Mouse (Mus musculus) small intestine, adult 2 months (tissue): ENCODE measurements around the gene Gpsm2.

Source experiments
- CTCF ChIP-seq: fragments of 200-500 bp; IDR thresholded peaks from 2 replicates; pipeline ENCODE4 v1.5.1; 2012; ENCODE audit warnings: low read depth, mild to moderate bottlenecking, control low read depth, inconsistent platforms, low read length, moderate library complexity, mixed read lengths; ENCODE audit not compliant: insufficient replicate concordance, insufficient read length; ENCODE audit errors: extremely low read depth
- POLR2A ChIP-seq: fragments of 200-500 bp; IDR thresholded peaks from 2 replicates; pipeline ENCODE4 v1.6.1; 2012; ENCODE audit warnings: low read depth, mild to moderate bottlenecking, control low read depth, inconsistent platforms, low read length, moderate library complexity

- no peak for TF ChIP-seq CTCF
- TF ChIP-seq POLR2A = peak; percentile 94
These were observed 68.3 kb downstream of the Gpsm2 start, which contains the start of gene Clcc1 for GRCm38 (mm10) chr3:108653710-108654379.
